10 mouse cellular contexts compared by ENCODE assay signal in genomic region chr9:115107430-115107829, GRCm38 (mm10).
DNase-seq lines count a peak whose midpoint lies in the region; ATAC-seq and TF ChIP-seq lines count a peak whose summit lies in the region.
"Had no signal": no experiment of that assay in that cellular context is flagged by ENCODE, and none has a peak within 500 bp of the region (broad histone marks: within the 10 kb centered on the region; RNA-seq: fewer than 3 reads in every experiment).

No protein-coding gene starts in this region.

- no peak overlapping the region for H3K4me3 ChIP-seq in forebrain, embryonic 13.5 days
- H3K4me3 ChIP-seq in forebrain, embryonic 10.5 days, result no peak overlapping the region
- no peak overlapping the region for H3K4me3 ChIP-seq in forebrain, embryonic 15.5 days
- no peak overlapping the region for H3K4me3 ChIP-seq in left cerebral cortex, adult 2 months

- H3K27ac ChIP-seq in forebrain, embryonic 13.5 days, result 0 out of 2 replicates have a peak overlapping the region, but pooled peaks have one; percentile 2
- H3K27ac ChIP-seq in forebrain, embryonic 10.5 days, result no peak overlapping the region
- H3K27ac ChIP-seq in forebrain, embryonic 15.5 days (replicated peaks), result peak overlapping the region; percentile 47; the same call in 1 of the 2 replicates
- no peak overlapping the region for H3K27ac ChIP-seq in left cerebral cortex, adult 2 months

- intact Hi-C loops in left cerebral cortex, adult 2 months (cut with DNase I), result no loop called here

- WGBS in forebrain, embryonic 13.5 days, result 54% methylated on average over 7 of the region's 7 CpGs
- 87% methylated on average over 7 of the region's 7 CpGs for WGBS in forebrain, embryonic 10.5 days
- 29% methylated on average over 7 of the region's 7 CpGs for WGBS in forebrain, embryonic 15.5 days

- TF ChIP-seq CTCF in left cerebral cortex, adult 2 months (IDR thresholded peaks at IDR 0.05), result no peak

- H3K9ac ChIP-seq in forebrain, embryonic 13.5 days, result no peak overlapping the region
- no peak overlapping the region for H3K9ac ChIP-seq in forebrain, embryonic 15.5 days (replicated peaks)

- H3K9me3 ChIP-seq in forebrain, embryonic 13.5 days (replicated peaks), result no peaks in the 10 kb centered on the region
- H3K9me3 ChIP-seq in forebrain, embryonic 10.5 days, result no peaks in the 10 kb centered on the region; the same call in 1 of the 2 replicates
- H3K9me3 ChIP-seq in forebrain, embryonic 15.5 days, result no peaks in the 10 kb centered on the region

- no peaks in the 10 kb centered on the region for H3K27me3 ChIP-seq in forebrain, embryonic 13.5 days
- no peaks in the 10 kb centered on the region for H3K27me3 ChIP-seq in forebrain, embryonic 10.5 days (ENCODE audit: poor library complexity, severe bottlenecking)
- no peaks in the 10 kb centered on the region for H3K27me3 ChIP-seq in forebrain, embryonic 15.5 days

- H3K4me1 ChIP-seq in forebrain, embryonic 13.5 days, result peaks cover 9% of the 10 kb centered on the region; the same call in 1 of the 2 replicates
- H3K4me1 ChIP-seq in forebrain, embryonic 10.5 days, result no peaks in the 10 kb centered on the region
- H3K4me1 ChIP-seq in forebrain, embryonic 15.5 days, result peaks cover 11% of the 10 kb centered on the region

- DNase-seq in forebrain, embryonic 10.5 days (ENCODE audit: extremely low spot score, low spot score), result no peak
- DNase-seq in Muller cell, postnatal 12 days (ENCODE audit: inconsistent ontology term), result peak; percentile 30
- peak; percentile 34 to 56 for DNase-seq in kidney, postnatal 4 days
- DNase-seq in heart, adult 8-10 months (ENCODE audit: low spot score), result no peak
- DNase-seq in right cerebral cortex, postnatal 4 days, result no peak
- DNase-seq in left cerebral cortex, adult 2 months (ENCODE audit: extremely low spot score in 1 of 2, low spot score in 2 of 2), result no peak
- DNase-seq: heart, adult 18-20 months; lung, postnatal 4 days had no signal

- no peak overlapping the region for H3K4me2 ChIP-seq in forebrain, embryonic 13.5 days
- 0 out of 2 replicates have a peak overlapping the region, but pooled peaks have one; percentile 7 for H3K4me2 ChIP-seq in forebrain, embryonic 15.5 days (replicated peaks)

- no peaks in the 10 kb centered on the region for H3K36me3 ChIP-seq in forebrain, embryonic 13.5 days (ENCODE audit: poor library complexity, severe bottlenecking)
- H3K36me3 ChIP-seq in forebrain, embryonic 10.5 days (replicated peaks), result no peaks in the 10 kb centered on the region
- no peaks in the 10 kb centered on the region for H3K36me3 ChIP-seq in forebrain, embryonic 15.5 days

- ATAC-seq in forebrain, embryonic 13.5 days, result peak; percentile 70
- ATAC-seq in forebrain, embryonic 15.5 days (replicated peaks), result peak; percentile 71; the same call in 1 of the 2 replicates

Comparison
In these comparisons a context has a peak if more than half of its experiments do, and no peak if none do; other contexts are left out.
1. H3K27ac ChIP-seq: peak in forebrain, embryonic 13.5 days (single experiment) and forebrain, embryonic 15.5 days (single experiment); none in forebrain, embryonic 10.5 days (single experiment) and left cerebral cortex, adult 2 months (single experiment).
2. DNase-seq: peak in Muller cell, postnatal 12 days (single experiment) and kidney, postnatal 4 days (2 of 2); none in forebrain, embryonic 10.5 days (single experiment), heart, adult 8-10 months (single experiment), right cerebral cortex, postnatal 4 days (single experiment) and left cerebral cortex, adult 2 months (0 of 2).